Comparison of ENCODE assay signal across 15 mouse cellular contexts in genomic region chr14:25181406-25181805, GRCm38 (mm10).
DNase-seq lines count a peak whose midpoint lies in the region; ATAC-seq and TF ChIP-seq lines count a peak whose summit lies in the region.
"Had no signal": no experiment of that assay in that cellular context is flagged by ENCODE, and none has a peak within 500 bp of the region (broad histone marks: within the 10 kb centered on the region; RNA-seq: fewer than 3 reads in every experiment).

No protein-coding gene starts in this region.

- no peaks in the 10 kb centered on the region for H3K36me3 ChIP-seq in kidney, postnatal 0 days (ENCODE audit: insufficient read depth, low read length)
- no peaks in the 10 kb centered on the region for H3K36me3 ChIP-seq in myocyte (ENCODE audit: control insufficient read depth, insufficient read depth)
- no peaks in the 10 kb centered on the region for H3K36me3 ChIP-seq in forebrain, embryonic 14.5 days (ENCODE audit: control insufficient read depth, insufficient read depth, low read length)
- H3K36me3 ChIP-seq: midbrain, embryonic 15.5 days had no signal

- H3K4me2 ChIP-seq in kidney, postnatal 0 days (ENCODE audit: low read length), result no peak overlapping the region
- no peak overlapping the region for H3K4me2 ChIP-seq in myocyte (ENCODE audit: low read depth)
- no peak overlapping the region for H3K4me2 ChIP-seq in forebrain, embryonic 14.5 days (ENCODE audit: low read length)
- H3K4me2 ChIP-seq: heart, embryonic 11.5 days; midbrain, embryonic 15.5 days had no signal

- peak; percentile 73 for ATAC-seq in kidney, postnatal 0 days (replicated peaks; ENCODE audit: low FRiP score, low read depth)
- no peak for ATAC-seq in forebrain, embryonic 14.5 days
- ATAC-seq: forebrain, embryonic 16.5 days; midbrain, embryonic 15.5 days had no signal

- no peaks in the 10 kb centered on the region for H3K79me2 ChIP-seq in myocyte (ENCODE audit: control insufficient read depth, insufficient read depth)

- H3ac ChIP-seq in myocyte (ENCODE audit: control insufficient read depth, insufficient read length), result no peak overlapping the region

- intact Hi-C loops in gastrocnemius, postnatal 14 days (cut with DNase I; ENCODE audit: low total_unique reads), result loop anchor here (10.0 kb wide), 1 partner anchor 63 kb away; no protein-coding TSS in a partner anchor

- H3K4me3 ChIP-seq in kidney, postnatal 0 days (replicated peaks; ENCODE audit: low read depth, low read length), result no peak overlapping the region
- no peak overlapping the region for H3K4me3 ChIP-seq in myocyte
- no peak overlapping the region for H3K4me3 ChIP-seq in forebrain, embryonic 14.5 days (ENCODE audit: low read depth, low read length)
- H3K4me3 ChIP-seq: midbrain, embryonic 15.5 days had no signal

- no peak overlapping the region for H3K9ac ChIP-seq in kidney, postnatal 0 days (ENCODE audit: low read depth, low read length)
- H3K9ac ChIP-seq in forebrain, embryonic 14.5 days (ENCODE audit: low read length), result no peak overlapping the region
- H3K9ac ChIP-seq: midbrain, embryonic 15.5 days had no signal

- H3K4me1 ChIP-seq in kidney, postnatal 0 days (replicated peaks; ENCODE audit: insufficient read depth, low read length), result peaks cover 10% of the 10 kb centered on the region
- H3K4me1 ChIP-seq in forebrain, embryonic 14.5 days (ENCODE audit: control insufficient read depth, insufficient read depth, low read length), result peaks cover 13% of the 10 kb centered on the region

- no peak for TF ChIP-seq POLR2A in myocyte (IDR thresholded peaks at IDR 0.05; ENCODE audit: insufficient read length, low read depth)

- 25% methylated on average over 2 of the region's 2 CpGs for WGBS in kidney, postnatal 0 days
- 75% methylated on average over 2 of the region's 2 CpGs for WGBS in forebrain, embryonic 14.5 days

- DNase-seq in gastrocnemius, adult 8-10 months (ENCODE audit: low spot score in 2 of 2), result peak; percentile 17 to 33
- DNase-seq in gastrocnemius, postnatal 14 days, result no peak
- DNase-seq in gastrocnemius, postnatal 25 days, result peak; percentile 76
- DNase-seq in kidney, postnatal 0 days (ENCODE audit: low spot score), result no peak
- no peak for DNase-seq in forebrain, embryonic 14.5 days (ENCODE audit: low spot score)
- DNase-seq in embryo, embryonic 9.5 days (ENCODE audit: extremely low spot score), result no peak
- no peak for DNase-seq in ovary, postnatal 36 days (ENCODE audit: low spot score)
- DNase-seq: cerebellum, postnatal 14 days; layer of hippocampus, adult 9-11 months; lung, postnatal 36 days; right cerebral cortex, adult 18-20 months had no signal

- H3K9me3 ChIP-seq in kidney, postnatal 0 days (replicated peaks; ENCODE audit: low read length), result no peaks in the 10 kb centered on the region
- no peaks in the 10 kb centered on the region for H3K9me3 ChIP-seq in forebrain, embryonic 14.5 days (replicated peaks; ENCODE audit: control insufficient read depth, low read length)
- H3K9me3 ChIP-seq: midbrain, embryonic 15.5 days had no signal

- no peaks in the 10 kb centered on the region for H3K27me3 ChIP-seq in kidney, postnatal 0 days (ENCODE audit: insufficient read depth, low read length)
- no peaks in the 10 kb centered on the region for H3K27me3 ChIP-seq in myocyte (ENCODE audit: control insufficient read depth, insufficient read depth, insufficient read length)
- no peaks in the 10 kb centered on the region for H3K27me3 ChIP-seq in forebrain, embryonic 14.5 days (replicated peaks; ENCODE audit: control insufficient read depth, insufficient read depth, low read length)
- H3K27me3 ChIP-seq: midbrain, embryonic 15.5 days had no signal

- no peak for TF ChIP-seq CTCF in kidney, postnatal 0 days (IDR thresholded peaks at IDR 0.05; ENCODE audit: low read depth)

- 0 out of 2 replicates have a peak overlapping the region, but pooled peaks have one; percentile 3 for H3K27ac ChIP-seq in kidney, postnatal 0 days
- H3K27ac ChIP-seq in forebrain, embryonic 14.5 days (ENCODE audit: low read depth, low read length), result no peak overlapping the region

TF ChIP-seq in myocyte, 11 proteins besides CTCF, POLR2A, EP300 and RAD21:
- TF ChIP-seq CEBPB (IDR thresholded peaks at IDR 0.05; ENCODE audit: insufficient read depth, poor library complexity, severe bottlenecking) (peak; percentile 70), E2F4 (IDR thresholded peaks at IDR 0.05; ENCODE audit: insufficient read depth) (no peak), POLR2AphosphoS2 (IDR thresholded peaks at IDR 0.05; ENCODE audit: insufficient read length, low read depth) (no peak)

Comparison
In these comparisons a context has a peak if more than half of its experiments do, and no peak if none do; other contexts are left out.
1. DNase-seq: peak in gastrocnemius, adult 8-10 months (2 of 2) and gastrocnemius, postnatal 25 days (single experiment); none in gastrocnemius, postnatal 14 days (single experiment), kidney, postnatal 0 days (single experiment), forebrain, embryonic 14.5 days (single experiment), embryo, embryonic 9.5 days (single experiment) and ovary, postnatal 36 days (single experiment).